Mouse (Mus musculus): ENCODE data around the gene Ddx55. TPM values are rescaled to one million over a fixed set of nuclear protein-coding genes. Genes with fewer than 3 reads are reported as not detected.
"Not testable (repeated sequence)": the region's sequence is repeated elsewhere in the genome, so short reads cannot be mapped to it uniquely, and the experiment has no call there.

Gene Ddx55
- polyA plus RNA-seq, 1 experiment = 14.7 TPM

DNA sequence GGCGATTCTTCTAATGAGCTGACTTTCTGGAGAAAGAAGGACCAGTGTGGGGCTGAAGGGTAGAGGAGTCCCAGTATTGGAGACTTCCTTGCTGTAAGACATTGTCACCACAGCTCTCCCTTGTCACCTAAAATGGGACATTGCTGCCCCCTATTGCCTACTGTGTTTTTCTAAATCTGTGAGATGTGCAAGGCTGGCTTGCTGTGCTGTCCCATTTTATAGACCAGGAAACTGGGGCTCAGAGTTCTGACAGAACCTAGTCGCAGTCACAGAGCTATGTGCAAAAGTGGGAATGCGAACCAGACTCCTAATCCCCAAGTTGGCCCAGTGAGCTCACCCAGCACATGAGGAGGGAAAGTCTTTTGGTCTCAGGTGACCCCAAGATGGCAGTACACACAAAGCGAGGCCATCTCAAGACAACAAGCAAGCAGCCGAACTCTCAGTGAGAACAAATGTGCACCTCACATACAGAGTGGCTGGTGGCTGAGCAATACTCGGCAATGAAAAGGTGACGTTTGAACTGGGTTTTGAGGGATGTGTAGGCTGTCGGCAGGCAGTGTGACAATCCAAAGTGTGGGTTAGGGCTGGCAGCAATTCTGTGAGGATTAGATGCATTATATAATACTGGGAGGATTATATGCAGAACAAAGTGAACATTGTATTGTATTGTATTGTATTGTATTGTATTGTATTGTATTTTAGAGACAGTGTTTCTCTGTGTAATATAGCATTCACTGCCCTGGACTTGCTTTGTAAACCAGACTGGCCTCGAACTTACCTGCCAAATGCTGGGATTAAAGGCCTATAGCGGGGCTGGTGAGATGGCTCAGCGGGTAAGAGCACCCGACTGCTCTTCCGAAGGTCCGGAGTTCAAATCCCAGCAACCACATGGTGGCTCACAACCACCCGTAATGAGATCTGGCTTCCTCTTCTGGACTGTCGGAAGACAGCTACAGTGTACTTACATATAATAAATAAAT lies 13.6 kb upstream of the Ddx55 start:
- DNase-seq (ENCODE audit: low spot score) = no peak

DNA sequence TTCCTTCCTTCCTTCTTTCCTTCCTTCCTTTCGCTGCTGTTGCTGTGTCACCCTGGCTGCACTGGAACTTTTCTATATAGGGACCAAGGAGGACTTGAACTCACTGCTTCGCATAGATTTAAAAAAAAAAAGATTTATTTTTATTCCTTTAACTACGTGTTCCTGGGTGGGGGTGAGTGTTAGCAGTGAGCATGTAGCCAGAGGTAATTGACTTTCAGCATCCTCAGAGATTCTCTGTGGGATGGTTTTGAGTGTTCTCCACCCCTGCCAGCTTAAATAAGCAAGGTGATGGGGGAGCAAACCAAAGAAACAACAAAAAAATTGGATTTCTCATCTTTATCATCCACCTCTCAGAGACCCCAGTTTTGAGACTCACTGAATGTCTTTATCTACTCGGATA lies 12.8 kb upstream of the Ddx55 start:
- no peak for DNase-seq (ENCODE audit: low spot score)

DNA sequence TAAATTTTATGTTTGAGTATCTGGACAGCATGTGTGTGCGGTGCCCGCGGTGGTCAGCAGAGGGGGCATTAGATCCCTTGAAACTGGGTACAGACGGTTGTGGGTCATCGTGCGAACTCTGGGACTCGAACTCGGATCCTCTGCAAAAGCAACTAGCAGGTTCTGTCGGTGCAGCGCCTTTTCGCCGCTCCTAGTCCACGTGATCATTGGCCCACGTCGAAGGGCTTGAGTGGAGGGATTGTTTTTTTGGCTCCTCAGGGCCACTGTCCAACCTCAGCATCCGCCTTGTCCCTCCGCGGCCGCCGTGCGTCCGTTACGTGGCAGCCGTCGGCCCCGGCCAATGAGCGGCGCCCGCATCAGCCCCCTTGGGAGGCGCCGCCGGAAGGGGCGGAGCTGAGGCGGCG lies 12.3 kb upstream of the Ddx55 start, which contains the start of gene Tmed2:
TSS of gene Tmed2 (plus strand) at position 313 of the 404 bp plus-strand sequence.
- peak; percentile 94 for DNase-seq (ENCODE audit: low spot score)

DNA sequence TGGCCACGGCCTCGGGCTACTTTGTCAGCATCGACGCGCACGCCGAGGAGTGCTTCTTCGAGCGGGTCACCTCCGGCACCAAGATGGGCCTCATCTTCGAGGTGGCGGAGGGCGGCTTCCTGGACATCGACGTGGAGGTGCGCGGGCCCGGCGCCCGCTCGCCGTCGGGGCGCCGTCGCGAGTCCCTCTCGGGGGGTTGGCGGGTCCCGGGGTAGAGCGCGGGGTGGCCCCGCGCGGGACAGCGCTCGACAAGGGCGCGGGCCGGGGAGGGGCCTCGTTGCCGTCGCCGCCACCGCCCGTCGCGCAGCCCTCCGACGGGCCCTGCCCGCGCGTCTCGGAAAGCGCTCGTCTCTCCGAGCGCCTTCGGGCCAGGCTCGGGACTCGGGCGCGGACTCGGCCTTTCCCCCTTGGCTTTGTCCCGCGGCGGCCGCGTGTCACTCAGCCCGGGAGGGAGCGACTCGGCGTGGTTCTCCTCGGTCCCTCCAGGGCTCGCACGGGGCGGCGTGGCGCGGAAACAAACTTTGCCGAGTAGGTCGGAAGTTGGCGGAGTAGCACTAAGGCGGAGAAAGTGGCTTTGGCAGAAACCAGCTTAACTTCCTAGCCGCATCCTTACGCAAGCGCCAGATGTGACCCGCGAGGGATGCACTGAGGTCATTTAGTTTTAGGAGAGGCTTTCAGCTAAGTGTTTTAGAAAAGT lies 11.6 kb upstream of the Ddx55 start:
- peak; percentile 70 for DNase-seq (ENCODE audit: low spot score)

DNA sequence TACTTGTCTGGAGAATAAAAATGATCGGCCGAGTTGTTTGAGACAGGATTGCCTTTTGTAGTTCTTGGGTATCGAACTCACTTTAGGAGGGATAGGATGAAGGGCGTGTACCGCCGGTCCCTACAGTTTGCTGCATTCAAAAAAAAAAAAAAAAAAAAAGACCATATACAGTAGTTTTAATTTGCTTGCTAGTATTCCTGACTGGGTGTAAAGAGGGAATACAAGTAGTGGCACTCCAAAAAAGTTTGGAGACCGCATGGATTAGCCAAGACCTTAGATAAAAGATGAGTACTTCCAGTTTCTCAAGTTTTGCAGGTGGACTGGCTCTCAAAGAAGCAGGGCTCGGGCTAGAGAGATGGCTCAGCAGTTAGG lies 11.1 kb upstream of the Ddx55 start:
- no peak for DNase-seq (ENCODE audit: low spot score)

DNA sequence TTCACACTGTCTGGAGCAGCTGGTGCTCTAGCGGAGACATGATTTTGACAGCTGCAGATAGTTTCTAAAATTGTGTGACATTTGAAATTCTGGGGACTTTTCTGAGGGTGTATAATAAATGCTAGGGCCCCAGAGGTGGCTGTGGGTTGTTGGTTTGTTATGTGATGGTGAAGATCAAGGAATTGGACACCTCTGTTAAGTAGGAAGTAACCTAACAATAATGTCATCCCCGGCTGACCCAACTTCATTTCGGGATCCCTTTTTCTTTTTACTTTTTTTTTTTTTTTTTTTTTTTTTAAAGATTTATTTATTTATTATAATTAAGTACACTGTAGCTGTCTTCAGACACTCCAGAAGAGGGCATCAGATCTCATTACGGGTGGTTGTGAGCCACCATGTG lies 1.9 kb upstream of the Ddx55 start:
- not testable (repeated sequence) for DNase-seq (ENCODE audit: low spot score)

DNA sequence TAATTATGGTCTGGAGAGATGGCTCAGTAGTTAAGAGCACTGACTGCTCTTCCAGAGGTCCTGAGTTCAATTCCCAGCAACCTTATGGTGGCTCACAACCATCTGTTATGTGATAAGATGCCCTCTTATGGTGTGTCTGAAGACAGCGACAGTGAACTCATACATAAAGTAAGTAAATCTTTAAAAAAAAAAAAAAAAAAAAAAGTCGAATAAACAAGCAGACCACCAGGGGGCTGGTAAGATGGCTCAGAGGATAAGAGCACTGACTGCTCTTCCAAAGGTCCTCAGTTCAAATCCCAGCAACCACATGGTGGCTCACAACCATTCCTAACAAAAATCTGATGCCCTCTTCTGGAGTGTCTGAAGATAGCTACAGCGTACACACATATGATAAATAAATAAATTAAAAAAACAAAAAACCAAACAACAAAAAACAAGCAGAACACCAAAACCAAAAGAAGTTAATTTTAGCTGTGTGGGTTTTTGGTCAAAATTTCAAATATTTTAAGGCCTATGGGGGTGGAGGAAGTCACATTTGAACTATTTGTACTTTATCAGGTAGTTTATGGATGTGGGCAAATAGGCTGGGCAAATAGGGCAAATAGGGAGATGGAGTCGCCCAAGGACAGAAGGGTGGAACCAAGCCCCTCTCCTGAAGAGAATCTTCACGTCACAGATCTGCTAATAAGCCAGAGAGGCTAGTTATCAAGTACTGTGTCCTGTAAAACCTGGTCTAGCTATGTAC lies 1.1 kb upstream of the Ddx55 start:
- not testable (repeated sequence) for DNase-seq (ENCODE audit: low spot score)

DNA sequence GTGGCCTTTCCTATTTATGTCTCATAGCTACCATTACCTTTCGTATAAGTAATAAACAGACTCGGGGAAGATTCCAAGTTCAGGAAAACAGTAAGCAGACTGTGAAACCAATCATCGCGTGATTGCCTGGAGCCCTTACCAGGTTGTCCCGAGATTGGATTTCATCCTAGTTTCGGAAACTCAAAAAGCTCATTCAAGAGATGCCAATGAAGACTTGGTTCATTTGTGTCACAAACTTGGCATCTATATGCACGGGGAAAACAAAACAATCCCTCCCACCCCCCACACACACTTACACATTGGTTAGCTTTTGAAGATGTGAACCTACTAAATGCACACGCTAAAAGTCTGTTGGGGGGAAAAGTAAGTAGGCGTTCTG lies 581 bp upstream of the Ddx55 start:
- no peak for DNase-seq (ENCODE audit: low spot score)

- DNase-seq (ENCODE audit: low spot score) = no peak
These were observed 943 bp downstream of the Ddx55 start for GRCm38 (mm10) chr5:124553607-124554006.

DNA sequence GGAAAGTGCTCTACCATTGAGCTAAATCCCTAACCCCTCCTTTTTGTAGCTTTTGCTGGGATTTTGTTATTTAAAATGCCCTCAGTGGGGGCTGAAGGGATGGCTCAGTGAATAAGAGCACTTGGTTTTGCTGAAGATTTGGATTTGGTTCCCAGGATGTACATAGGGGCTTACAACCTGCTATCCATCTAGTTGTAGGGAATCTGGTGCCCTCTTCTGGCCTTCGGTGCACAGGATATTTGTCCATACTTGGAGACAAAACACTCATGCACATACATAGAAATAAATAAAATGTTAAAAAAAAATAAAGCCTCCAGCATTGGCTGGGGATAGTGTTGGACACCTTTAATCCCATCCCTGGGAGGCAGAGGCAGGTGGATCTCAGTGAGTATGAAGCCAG lies 2.5 kb downstream of the Ddx55 start:
- no peak for DNase-seq (ENCODE audit: low spot score)

DNA sequence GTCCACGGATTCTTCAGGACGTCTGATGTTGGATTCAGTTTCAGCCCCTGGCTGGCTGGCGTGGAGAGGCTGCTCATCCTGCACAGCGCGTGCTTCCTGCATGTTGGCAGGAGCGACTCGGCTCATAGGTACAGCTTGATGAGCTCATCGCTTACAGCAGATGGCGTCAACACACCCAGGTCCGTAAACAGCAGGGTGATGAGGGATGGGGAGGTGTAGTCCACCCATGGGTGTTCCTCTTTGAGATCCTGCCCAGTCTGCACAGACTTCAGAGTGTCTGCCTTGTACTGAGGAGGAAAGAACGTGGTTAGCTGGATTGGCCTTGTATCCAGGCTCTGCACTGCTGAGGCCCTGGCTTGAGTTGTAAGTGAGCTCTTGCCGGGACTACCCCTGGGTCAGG lies 18.4 kb downstream of the Ddx55 start:
- no peak for DNase-seq (ENCODE audit: low spot score)

DNA sequence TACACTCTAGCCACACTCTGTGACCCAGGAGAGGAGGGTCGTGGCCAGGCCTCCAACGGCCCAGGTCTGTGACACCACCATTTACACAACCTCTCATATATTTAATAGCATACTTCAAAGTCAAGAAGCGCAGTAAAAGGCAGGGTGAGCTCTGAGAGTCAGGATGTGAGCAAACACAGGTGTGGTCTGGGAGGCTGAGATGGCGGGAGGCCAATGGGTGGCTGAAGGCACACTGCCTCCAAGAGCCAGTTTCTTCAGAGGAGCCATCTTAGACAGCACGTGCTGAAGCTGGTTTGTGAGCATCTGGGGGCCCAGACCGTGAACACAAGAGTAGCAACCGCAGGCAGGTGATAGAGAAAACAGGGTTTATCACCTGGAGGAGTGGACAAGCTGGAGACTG lies 22.8 kb downstream of the Ddx55 start:
- no peak for DNase-seq (ENCODE audit: low spot score)

- DNase-seq (ENCODE audit: low spot score) = peak; percentile 85
These were observed 26.1 kb downstream of the Ddx55 start, which contains the start of the genes Eif2b1 and Gtf2h3 for GRCm38 (mm10) chr5:124578633-124579317. Gene Eif2b1, minus strand, starts transcription at chr5:124579131. Gene Gtf2h3, plus strand, starts transcription at chr5:124579140.

DNA sequence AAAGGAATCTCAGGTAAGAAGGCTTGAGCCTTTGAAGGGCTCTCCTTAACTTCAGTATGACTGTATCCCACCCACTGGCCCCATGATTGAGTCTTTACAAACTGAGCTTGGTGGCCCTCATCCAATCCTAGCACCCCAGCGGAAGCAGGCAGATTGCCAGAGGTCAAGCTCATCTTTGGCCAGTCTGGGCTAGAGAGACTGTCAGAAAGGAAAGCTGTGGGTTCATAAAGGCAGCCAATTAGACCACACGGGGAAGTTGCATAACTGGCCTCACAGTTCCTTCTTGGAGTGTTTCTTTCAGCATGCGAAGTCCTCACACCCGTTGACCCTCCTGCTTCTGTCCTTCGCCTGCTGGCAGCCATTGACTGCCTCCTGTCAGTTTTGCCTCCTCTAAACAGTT lies 29.9 kb downstream of the Ddx55 start:
- DNase-seq (ENCODE audit: low spot score) = no peak

GRCm38 (mm10) chr5:124592768-124593167 lies 40.1 kb downstream of the Ddx55 start:
- no peak for DNase-seq (ENCODE audit: low spot score)

DNA sequence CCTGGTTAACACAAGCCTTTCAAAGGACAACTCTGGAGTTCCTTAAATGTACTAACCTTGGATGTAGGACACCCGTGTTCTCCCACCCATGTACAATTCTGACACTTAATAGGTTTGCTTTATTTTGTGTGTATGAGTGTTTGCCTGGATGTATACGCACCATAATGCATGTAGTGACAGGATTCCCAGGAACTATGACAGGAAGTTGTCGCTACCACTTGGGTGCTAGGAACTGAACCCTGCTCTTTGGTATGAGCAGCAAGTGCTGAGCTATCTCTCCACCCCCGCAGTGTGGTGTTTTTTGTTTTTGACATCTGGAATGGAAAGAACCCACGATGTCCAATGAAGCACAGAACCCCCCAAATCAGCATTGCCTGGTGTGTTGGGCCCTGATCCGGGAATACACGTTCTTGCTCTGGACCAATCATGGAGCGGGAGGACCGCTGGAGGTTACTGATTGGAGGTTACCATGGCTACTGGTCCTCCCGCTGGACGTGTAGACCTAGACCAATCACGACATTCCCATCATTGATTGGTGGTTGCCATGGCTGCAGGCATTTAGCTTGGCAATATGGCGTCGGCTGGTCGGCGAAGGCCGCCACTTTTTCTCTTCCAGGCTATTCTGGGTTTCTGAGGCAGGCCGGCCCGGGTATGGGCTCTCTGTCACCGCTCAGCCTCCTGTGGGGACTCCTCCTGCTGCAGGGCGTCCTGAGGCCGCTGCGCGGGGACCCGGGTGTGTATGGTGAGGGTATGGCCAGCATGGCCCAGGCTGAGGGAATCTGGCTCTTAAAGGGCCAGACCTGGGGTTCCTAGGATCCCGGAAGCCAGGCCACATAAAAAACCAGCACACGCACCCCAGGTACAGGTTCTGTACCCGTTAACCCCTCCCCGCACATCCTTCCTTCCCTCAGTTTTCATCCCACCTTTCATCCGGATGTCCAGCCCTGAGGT lies 45.8 kb downstream of the Ddx55 start:
- peak; percentile 65 for DNase-seq (ENCODE audit: low spot score)

- DNase-seq (ENCODE audit: low spot score) = not testable (repeated sequence)
These were observed 47.1 kb downstream of the Ddx55 start for GRCm38 (mm10) chr5:124599726-124600125.

DNA sequence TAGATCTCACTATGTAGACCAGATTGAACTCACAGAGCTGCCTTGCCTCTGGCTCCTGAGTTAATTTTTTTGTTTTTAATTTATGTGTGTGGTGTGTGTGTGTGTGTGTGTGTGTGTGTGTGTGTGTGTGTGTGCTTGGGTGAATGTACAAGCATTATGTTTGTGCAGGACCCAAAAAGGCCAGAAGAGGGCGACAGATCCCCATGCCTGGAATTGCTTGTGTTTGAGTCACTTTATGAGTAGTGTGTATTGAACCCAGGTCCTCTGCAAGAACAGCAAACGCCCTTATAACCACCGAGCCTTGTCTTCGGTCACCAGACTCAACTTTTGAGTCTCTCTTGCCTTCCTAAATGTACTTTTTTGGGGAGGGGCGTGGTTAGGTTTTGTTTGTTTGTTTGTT lies 49.7 kb downstream of the Ddx55 start:
- no peak for DNase-seq (ENCODE audit: low spot score)

- DNase-seq (ENCODE audit: low spot score) = no peak
These were observed 51.6 kb downstream of the Ddx55 start for GRCm38 (mm10) chr5:124604296-124604695.

DNA sequence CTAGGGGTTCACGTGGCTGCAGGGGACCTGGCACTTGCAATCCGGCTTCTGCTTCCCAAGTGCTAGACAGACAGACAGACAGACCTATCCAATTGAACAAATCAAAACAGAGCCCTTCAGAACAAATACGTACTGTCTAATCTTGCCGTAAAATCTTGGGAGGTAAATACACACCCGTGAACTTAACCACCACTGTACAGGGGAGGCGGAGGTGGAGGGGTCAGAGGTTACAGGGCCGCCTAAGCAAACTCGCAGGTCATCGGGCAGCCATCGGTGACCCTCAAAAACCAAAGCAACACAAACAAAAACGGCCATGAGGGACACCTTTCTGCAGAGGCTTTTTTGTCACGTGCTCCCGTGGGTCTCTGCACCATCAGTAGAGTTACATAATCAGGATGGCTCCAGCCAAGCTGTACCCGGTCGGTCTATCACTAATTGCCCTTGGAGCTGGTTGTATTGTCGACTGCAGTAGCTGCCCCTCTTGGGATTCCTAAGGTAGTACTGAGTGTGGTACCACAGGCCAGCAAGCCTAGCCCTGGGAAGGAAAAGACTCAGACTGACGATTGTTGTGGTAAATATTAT lies 52.5 kb downstream of the Ddx55 start:
- no peak for DNase-seq (ENCODE audit: low spot score)

Data from urinary bladder, adult 2 months (tissue).